ENCODE assay signal across 9 mouse cellular contexts in genomic region chr2:180051986-180052733, GRCm38 (mm10). TPM values are rescaled to one million over a fixed set of nuclear protein-coding genes. Genes with fewer than 3 reads are reported as not detected.
DNase-seq lines count a peak whose midpoint lies in the region; ATAC-seq lines count a peak whose summit lies in the region.
"Had no signal": no experiment of that assay in that cellular context is flagged by ENCODE, and none has a peak within 500 bp of the region (broad histone marks: within the 10 kb centered on the region; RNA-seq: fewer than 3 reads in every experiment).

No protein-coding gene starts in this region.

- no peaks in the 10 kb centered on the region; the same call in 1 of the 2 replicates for H3K9me3 ChIP-seq in kidney, embryonic 16.5 days (ENCODE audit: low read length)
- H3K9me3 ChIP-seq in midbrain, embryonic 11.5 days (ENCODE audit: control insufficient read depth, low read length) = no peaks in the 10 kb centered on the region
- H3K9me3 ChIP-seq: limb, embryonic 13.5 days had no signal

- H3K4me3 ChIP-seq in kidney, embryonic 16.5 days (ENCODE audit: low read length) = no peak overlapping the region
- no peak overlapping the region for H3K4me3 ChIP-seq in midbrain, embryonic 11.5 days (ENCODE audit: low read depth, low read length)
- H3K4me3 ChIP-seq: limb, embryonic 13.5 days had no signal

- no peaks in the 10 kb centered on the region for H3K27me3 ChIP-seq in kidney, embryonic 16.5 days (ENCODE audit: insufficient read depth, low read length)
- no peaks in the 10 kb centered on the region for H3K27me3 ChIP-seq in midbrain, embryonic 11.5 days (ENCODE audit: control insufficient read depth, insufficient read depth, low read length)
- H3K27me3 ChIP-seq: limb, embryonic 13.5 days had no signal

- no peak overlapping the region for H3K27ac ChIP-seq in kidney, embryonic 16.5 days (ENCODE audit: low read length)
- no peak overlapping the region for H3K27ac ChIP-seq in midbrain, embryonic 11.5 days (ENCODE audit: low read depth, low read length)
- H3K27ac ChIP-seq: limb, embryonic 13.5 days had no signal

- H3K4me2 ChIP-seq in kidney, embryonic 16.5 days (replicated peaks; ENCODE audit: low read depth, low read length) = no peak overlapping the region
- no peak overlapping the region for H3K4me2 ChIP-seq in midbrain, embryonic 11.5 days
- H3K4me2 ChIP-seq: limb, embryonic 13.5 days had no signal

- peaks cover 33% of the 10 kb centered on the region for H3K36me3 ChIP-seq in kidney, embryonic 16.5 days (ENCODE audit: insufficient read depth, low read length)
- H3K36me3 ChIP-seq in midbrain, embryonic 11.5 days (ENCODE audit: control insufficient read depth, insufficient read depth, low read length) = peaks cover 10% of the 10 kb centered on the region

- H3K9ac ChIP-seq in kidney, embryonic 16.5 days (replicated peaks; ENCODE audit: low read length) = no peak overlapping the region
- H3K9ac ChIP-seq in midbrain, embryonic 11.5 days (ENCODE audit: low read length) = no peak overlapping the region
- H3K9ac ChIP-seq: limb, embryonic 13.5 days had no signal

- H3K4me1 ChIP-seq in kidney, embryonic 16.5 days (ENCODE audit: insufficient read depth, low read length) = no peaks in the 10 kb centered on the region
- no peaks in the 10 kb centered on the region for H3K4me1 ChIP-seq in midbrain, embryonic 11.5 days (ENCODE audit: control insufficient read depth, insufficient read depth, low read length)
- H3K4me1 ChIP-seq: limb, embryonic 13.5 days had no signal

- peak; percentile 43 for DNase-seq in adrenal gland, postnatal 14 days
- no peak for DNase-seq in adrenal gland, adult 2 months
- peak; percentile 13 to 62 for DNase-seq in kidney, postnatal 36 days
- no peak for DNase-seq in midbrain, embryonic 11.5 days (ENCODE audit: low spot score, missing footprints)
- no peak for DNase-seq in urinary bladder, postnatal 4 days (ENCODE audit: low spot score in 2 of 2)
- no peak for DNase-seq in left cerebral cortex, adult 8-10 months (ENCODE audit: low spot score in 2 of 2)

- no peak for ATAC-seq in kidney, embryonic 16.5 days (ENCODE audit: low FRiP score, low TSS enrichment)
- peak; percentile 34; the same call in 1 of the 2 replicates for ATAC-seq in common myeloid progenitor, adult 5-6 weeks (replicated peaks; ENCODE audit: low read depth, poor library complexity, severe bottlenecking)
- ATAC-seq in midbrain, embryonic 11.5 days (ENCODE audit: low FRiP score) = 0 out of 2 replicates have a peak, but pooled peaks have one; percentile 30

- WGBS in kidney, embryonic 16.5 days = 86% methylated on average over 14 of the region's 14 CpGs
- 91% methylated on average over 14 of the region's 14 CpGs for WGBS in midbrain, embryonic 11.5 days

RNA-seq across cellular contexts. Expression of gene Ss18l1, which starts 9.9 kb away (rescaled TPM):
- total RNA-seq in adrenal gland, postnatal 14 days (2021) = 7.0 and 7.5 TPM in 2 replicates
- total RNA-seq in adrenal gland, adult 2 months (2021) = 10 to 100 TPM in 1 of 2 experiments, 1 to 10 TPM in 1; 6.7 to 11.8 TPM
- polyA plus RNA-seq in adrenal gland, adult 2 months (2012; rRNA removed) = 14.2 and 18.1 TPM in 2 replicates
- polyA plus RNA-seq in kidney, embryonic 16.5 days (2015; fragmentation: Nextera tagmentation; extraction: Ambion mirVana) = 7.0 and 7.4 TPM in 2 replicates
- total RNA-seq in common myeloid progenitor, adult 5-6 weeks (2017) = 1.2 and 3.2 TPM in 2 replicates
- polyA plus RNA-seq in midbrain, embryonic 11.5 days (2014; fragmentation: Nextera tagmentation; extraction: Ambion mirVana) = 14.6 and 17.8 TPM in 2 replicates
- 10 to 100 TPM; 37.1 to 40.6 (median 38.9) TPM for total RNA-seq in left cerebral cortex, adult 8-10 months (2022)

RNA-seq across cellular contexts. Expression of gene Psma7, which starts 9.9 kb away (rescaled TPM):
- 225 and 229 TPM in 2 replicates for total RNA-seq in adrenal gland, postnatal 14 days (2021)
- 100 to 1,000 TPM; 212 to 248 TPM for total RNA-seq in adrenal gland, adult 2 months (2021)
- 91.7 and 121 TPM in 2 replicates for polyA plus RNA-seq in adrenal gland, adult 2 months (2012; rRNA removed)
- 619 and 638 TPM in 2 replicates for polyA plus RNA-seq in kidney, embryonic 16.5 days (2015; fragmentation: Nextera tagmentation; extraction: Ambion mirVana)
- total RNA-seq in common myeloid progenitor, adult 5-6 weeks (2017) = 380 and 416 TPM in 2 replicates
- 697 and 701 TPM in 2 replicates for polyA plus RNA-seq in midbrain, embryonic 11.5 days (2014; fragmentation: Nextera tagmentation; extraction: Ambion mirVana)
- total RNA-seq in left cerebral cortex, adult 8-10 months (2022) = 100 to 1,000 TPM; 169 to 186 (median 174) TPM

RNA-seq across cellular contexts. Expression of gene Mtg2, which starts 18.2 kb away (rescaled TPM):
- 14.6 and 17.9 TPM in 2 replicates for total RNA-seq in adrenal gland, postnatal 14 days (2021)
- total RNA-seq in adrenal gland, adult 2 months (2021) = 10 to 100 TPM; 13.5 to 22.2 TPM
- polyA plus RNA-seq in adrenal gland, adult 2 months (2012; rRNA removed) = 12.4 and 13.1 TPM in 2 replicates
- polyA plus RNA-seq in kidney, embryonic 16.5 days (2015; fragmentation: Nextera tagmentation; extraction: Ambion mirVana) = 27.3 and 29.6 TPM in 2 replicates
- total RNA-seq in common myeloid progenitor, adult 5-6 weeks (2017) = 9.7 and 12.5 TPM in 2 replicates
- 29.8 and 30.3 TPM in 2 replicates for polyA plus RNA-seq in midbrain, embryonic 11.5 days (2014; fragmentation: Nextera tagmentation; extraction: Ambion mirVana)
- total RNA-seq in left cerebral cortex, adult 8-10 months (2022) = 10 to 100 TPM; 14.8 to 18.1 (median 16.8) TPM

RNA-seq across cellular contexts. Expression of gene Lsm14b, which starts 27.4 kb away (rescaled TPM):
- 36.0 and 36.8 TPM in 2 replicates for total RNA-seq in adrenal gland, postnatal 14 days (2021)
- total RNA-seq in adrenal gland, adult 2 months (2021) = 10 to 100 TPM; 38.6 to 47.0 TPM
- polyA plus RNA-seq in adrenal gland, adult 2 months (2012; rRNA removed) = 26.2 and 27.3 TPM in 2 replicates
- 4.8 and 7.0 TPM in 2 replicates for polyA plus RNA-seq in kidney, embryonic 16.5 days (2015; fragmentation: Nextera tagmentation; extraction: Ambion mirVana)
- 27.1 and 45.8 TPM in 2 replicates for total RNA-seq in common myeloid progenitor, adult 5-6 weeks (2017)
- polyA plus RNA-seq in midbrain, embryonic 11.5 days (2014; fragmentation: Nextera tagmentation; extraction: Ambion mirVana) = 11.1 and 14.5 TPM in 2 replicates
- total RNA-seq in left cerebral cortex, adult 8-10 months (2022) = 100 to 1,000 TPM in 3 of 4 experiments, 10 to 100 TPM in 1; 99.1 to 113 (median 109) TPM

RNA-seq across cellular contexts. Expression of gene Hrh3, which starts 52.1 kb away (rescaled TPM):
- total RNA-seq in adrenal gland, postnatal 14 days (2021) = 0.41 TPM in 1 of 2 replicates, not detected in the other
- total RNA-seq in adrenal gland, adult 2 months (2021) = not detected
- 0.16 and 0.86 TPM in 2 replicates for polyA plus RNA-seq in adrenal gland, adult 2 months (2012; rRNA removed)
- polyA plus RNA-seq in kidney, embryonic 16.5 days (2015; fragmentation: Nextera tagmentation; extraction: Ambion mirVana) = not detected in 2 replicates
- not detected in 2 replicates for total RNA-seq in common myeloid progenitor, adult 5-6 weeks (2017)
- 3.0 and 3.2 TPM in 2 replicates for polyA plus RNA-seq in midbrain, embryonic 11.5 days (2014; fragmentation: Nextera tagmentation; extraction: Ambion mirVana)
- total RNA-seq in left cerebral cortex, adult 8-10 months (2022) = 100 to 1,000 TPM in 3 of 4 experiments, 10 to 100 TPM in 1; 95.0 to 129 (median 126) TPM
- polyA plus RNA-seq: limb, embryonic 13.5 days had no signal

Comparison
In these comparisons a context has a peak if more than half of its experiments do, and no peak if none do; other contexts are left out.
1. DNase-seq: peak in adrenal gland, postnatal 14 days (single experiment) and kidney, postnatal 36 days (2 of 2); none in adrenal gland, adult 2 months (single experiment), midbrain, embryonic 11.5 days (single experiment), urinary bladder, postnatal 4 days (0 of 2) and left cerebral cortex, adult 8-10 months (0 of 2).